Comparison of ENCODE assay signal across 9 mouse cellular contexts in genomic region chr19:55851498-55852324, GRCm38 (mm10).
DNase-seq lines count a peak whose midpoint lies in the region; TF ChIP-seq lines count a peak whose summit lies in the region.
"Had no signal": no experiment of that assay in that cellular context is flagged by ENCODE, and none has a peak within 500 bp of the region (broad histone marks: within the 10 kb centered on the region; RNA-seq: fewer than 3 reads in every experiment).

No protein-coding gene starts in this region.

- DNase-seq in left cerebral cortex, postnatal 10 days (ENCODE audit: extremely low spot score in 1 of 2, low spot score in 2 of 2) = peak; percentile 28 to 34
- no peak for DNase-seq in left cerebral cortex, postnatal 36 days (ENCODE audit: low spot score in 2 of 2)
- peak; percentile 80 for DNase-seq in adrenal gland, postnatal 10 days
- DNase-seq in gastrocnemius, adult 8-10 months (ENCODE audit: low spot score in 2 of 2) = peak; percentile 19 to 49
- DNase-seq in lung, postnatal 4 days = peak; percentile 57 to 73
- no peak for DNase-seq in cerebellum, adult 9-10 months
- no peak for DNase-seq in left cerebral cortex, adult 2 months (ENCODE audit: extremely low spot score in 1 of 2, low spot score in 2 of 2)
- DNase-seq in spleen, postnatal 10 days (ENCODE audit: low spot score in 2 of 2) = no peak

- H3K27ac ChIP-seq in left cerebral cortex, adult 2 months = no peak overlapping the region
- H3K27ac ChIP-seq: limb, embryonic 13.5 days had no signal

- TF ChIP-seq CTCF in left cerebral cortex, adult 2 months (IDR thresholded peaks at IDR 0.05) = no peak

- intact Hi-C loops in left cerebral cortex, postnatal 10 days (cut with DNase I) = no loop called here
- intact Hi-C loops in left cerebral cortex, postnatal 36 days (cut with DNase I) = no loop called here
- intact Hi-C loops in left cerebral cortex, adult 2 months (cut with DNase I) = no loop called here

- no peak overlapping the region for H3K4me3 ChIP-seq in left cerebral cortex, adult 2 months
- H3K4me3 ChIP-seq: limb, embryonic 13.5 days had no signal

Comparison
In these comparisons a context has a peak if more than half of its experiments do, and no peak if none do; other contexts are left out.
1. DNase-seq: peak in left cerebral cortex, postnatal 10 days (2 of 2), adrenal gland, postnatal 10 days (single experiment), gastrocnemius, adult 8-10 months (2 of 2) and lung, postnatal 4 days (2 of 2); none in left cerebral cortex, postnatal 36 days (0 of 2), cerebellum, adult 9-10 months (single experiment), left cerebral cortex, adult 2 months (0 of 2) and spleen, postnatal 10 days (0 of 2).